Mouse (Mus musculus) bone marrow, adult 2 months (tissue): ENCODE results near the gene Map3k5.

Experiments
- CTCF ChIP-seq: fragments of 200-500 bp; IDR thresholded peaks from 2 replicates; pipeline ENCODE4 v1.5.1; 2011; ENCODE audit warnings: low read length, control low read depth; ENCODE audit not compliant: control insufficient read depth, insufficient read depth
- POLR2A ChIP-seq: fragments of 200-500 bp; IDR thresholded peaks from 2 replicates; pipeline ENCODE4 v1.6.1; 2011; ENCODE audit warnings: low read depth, mild to moderate bottlenecking, control low read depth, low read length, borderline replicate concordance; ENCODE audit not compliant: control insufficient read depth

- TF ChIP-seq CTCF: no peak
- no peak for TF ChIP-seq POLR2A
Measured at GRCm38 (mm10) chr10:20123401-20123800, 189.1 kb downstream of the Map3k5 start.
